Mouse (Mus musculus): ENCODE measurements around the gene Flnc. TPM values are rescaled to one million over a fixed set of nuclear protein-coding genes. Genes with fewer than 3 reads are reported as not detected.

Gene Flnc
- polyA plus RNA-seq, 1 experiment from 2014 or later = 17.9 TPM

- H3K27me3 ChIP-seq (ENCODE audit: control insufficient read depth, insufficient read depth, low read length) = no peaks in the 10 kb centered on the region
- whole genome bisulfite sequencing = 1% methylated on average over 46 of the region's 49 CpGs
- peak within 1 kb of the TSS; percentile 53; the same call in 1 of the 2 replicates for H3K27ac ChIP-seq (ENCODE audit: low read length)
- ATAC-seq (ENCODE audit: insufficient number of reproducible peaks, insufficient read depth, low FRiP score, low read depth) = peak; percentile 92
- H3K4me3 ChIP-seq (ENCODE audit: low read depth, low read length) = peak within 1 kb of the TSS; percentile 63
- H3K9ac ChIP-seq (replicated peaks; ENCODE audit: low read depth, low read length) = peak within 1 kb of the TSS; percentile 55
- peaks cover 10% of the 10 kb centered on the region for H3K4me1 ChIP-seq (ENCODE audit: control insufficient read depth, insufficient read depth, low read length)
- H3K9me3 ChIP-seq (ENCODE audit: control insufficient read depth, low read depth, low read length) = no peaks in the 10 kb centered on the region
- H3K36me3 ChIP-seq (ENCODE audit: control insufficient read depth, insufficient read depth, low read length) = no peaks in the 10 kb centered on the region
- peak within 1 kb of the TSS; percentile 89 for H3K4me2 ChIP-seq (replicated peaks; ENCODE audit: low read depth, low read length)
These were observed 36.9 kb upstream of the Flnc start, which contains the start of gene Ccdc136 for GRCm38 (mm10) chr6:29395910-29396713. Gene Ccdc136 (plus strand): TSS chr6:29396309.

GRCm38 (mm10) chr6:29396714-29397540 lies 36.1 kb upstream of the Flnc start:
- WGBS = 1% methylated on average over 24 of the region's 24 CpGs
- H3K27ac ChIP-seq (ENCODE audit: low read length) = peak overlapping the region; percentile 53; the same call in 1 of the 2 replicates
- H3K9ac ChIP-seq (replicated peaks; ENCODE audit: low read depth, low read length) = peak overlapping the region; percentile 55
- peak overlapping the region; percentile 63 for H3K4me3 ChIP-seq (ENCODE audit: low read depth, low read length)
- no peaks in the 10 kb centered on the region for H3K36me3 ChIP-seq (ENCODE audit: control insufficient read depth, insufficient read depth, low read length)
- H3K27me3 ChIP-seq (ENCODE audit: control insufficient read depth, insufficient read depth, low read length) = no peaks in the 10 kb centered on the region
- H3K9me3 ChIP-seq (ENCODE audit: control insufficient read depth, low read depth, low read length) = no peaks in the 10 kb centered on the region
- peaks cover 10% of the 10 kb centered on the region for H3K4me1 ChIP-seq (ENCODE audit: control insufficient read depth, insufficient read depth, low read length)
- peak overlapping the region; percentile 89 for H3K4me2 ChIP-seq (replicated peaks; ENCODE audit: low read depth, low read length)
- peak; percentile 77 for ATAC-seq (ENCODE audit: insufficient number of reproducible peaks, insufficient read depth, low FRiP score, low read depth)

- Histone ChIP-seq H3K27me3 (ENCODE audit: control insufficient read depth, insufficient read depth, low read length) (no peaks in the 10 kb centered on the region), H3K27ac (ENCODE audit: low read length) (no peak overlapping the region; the same call in 1 of the 2 replicates), H3K4me3 (ENCODE audit: low read depth, low read length) (peak overlapping the region; percentile 63), H3K4me1 (ENCODE audit: control insufficient read depth, insufficient read depth, low read length) (peaks cover 10% of the 10 kb centered on the region), H3K36me3 (ENCODE audit: control insufficient read depth, insufficient read depth, low read length) (no peaks in the 10 kb centered on the region), H3K9ac (replicated peaks; ENCODE audit: low read depth, low read length) (no peak overlapping the region), H3K4me2 (replicated peaks; ENCODE audit: low read depth, low read length) (peak overlapping the region; percentile 89), H3K9me3 (ENCODE audit: control insufficient read depth, low read depth, low read length) (no peaks in the 10 kb centered on the region)
- 11% methylated on average over 6 of the region's 6 CpGs for WGBS
- ATAC-seq (ENCODE audit: insufficient number of reproducible peaks, insufficient read depth, low FRiP score, low read depth) = no peak
These were observed 35.5 kb upstream of the Flnc start for GRCm38 (mm10) chr6:29397575-29397974.

- no peak for ATAC-seq (ENCODE audit: insufficient number of reproducible peaks, insufficient read depth, low FRiP score, low read depth)
These were observed 33.2 kb upstream of the Flnc start for GRCm38 (mm10) chr6:29399851-29400250.

GRCm38 (mm10) chr6:29402693-29403342 lies 30.2 kb upstream of the Flnc start:
- no peak overlapping the region; the same call in 1 of the 2 replicates for H3K4me3 ChIP-seq (ENCODE audit: low read depth, low read length)
- H3K27ac ChIP-seq (ENCODE audit: low read length) = no peak overlapping the region
- ATAC-seq (ENCODE audit: insufficient number of reproducible peaks, insufficient read depth, low FRiP score, low read depth) = 0 out of 2 replicates have a peak, but pooled peaks have one; percentile 23
- no peak overlapping the region; the same call in 1 of the 2 replicates for H3K4me2 ChIP-seq (replicated peaks; ENCODE audit: low read depth, low read length)
- no peaks in the 10 kb centered on the region for H3K9me3 ChIP-seq (ENCODE audit: control insufficient read depth, low read depth, low read length)
- no peak overlapping the region for H3K9ac ChIP-seq (replicated peaks; ENCODE audit: low read depth, low read length)
- no peaks in the 10 kb centered on the region for H3K4me1 ChIP-seq (ENCODE audit: control insufficient read depth, insufficient read depth, low read length)
- 9% methylated on average over 34 of the region's 34 CpGs for WGBS
- no peaks in the 10 kb centered on the region for H3K27me3 ChIP-seq (ENCODE audit: control insufficient read depth, insufficient read depth, low read length)
- H3K36me3 ChIP-seq (ENCODE audit: control insufficient read depth, insufficient read depth, low read length) = no peaks in the 10 kb centered on the region

More at GRCm38 (mm10) chr6:29399851-29400250, 33.2 kb upstream of the Flnc start:
- H3K9ac ChIP-seq (replicated peaks; ENCODE audit: low read depth, low read length) = no peak overlapping the region
- H3K27me3 ChIP-seq (ENCODE audit: control insufficient read depth, insufficient read depth, low read length) = no peaks in the 10 kb centered on the region
- H3K4me3 ChIP-seq (ENCODE audit: low read depth, low read length) = no peak overlapping the region
- WGBS = 83% methylated on average over 4 of the region's 4 CpGs
- H3K36me3 ChIP-seq (ENCODE audit: control insufficient read depth, insufficient read depth, low read length) = no peaks in the 10 kb centered on the region
- H3K4me2 ChIP-seq (replicated peaks; ENCODE audit: low read depth, low read length) = no peak overlapping the region
- no peak overlapping the region for H3K27ac ChIP-seq (ENCODE audit: low read length)
- no peaks in the 10 kb centered on the region for H3K9me3 ChIP-seq (ENCODE audit: control insufficient read depth, low read depth, low read length)
- peaks cover 10% of the 10 kb centered on the region for H3K4me1 ChIP-seq (ENCODE audit: control insufficient read depth, insufficient read depth, low read length)

- Histone ChIP-seq H3K9ac (replicated peaks; ENCODE audit: low read depth, low read length) (no peak overlapping the region), H3K4me2 (replicated peaks; ENCODE audit: low read depth, low read length) (no peak overlapping the region), H3K4me3 (ENCODE audit: low read depth, low read length) (no peak overlapping the region), H3K9me3 (ENCODE audit: control insufficient read depth, low read depth, low read length) (no peaks in the 10 kb centered on the region), H3K4me1 (ENCODE audit: control insufficient read depth, insufficient read depth, low read length) (no peaks in the 10 kb centered on the region), H3K27me3 (ENCODE audit: control insufficient read depth, insufficient read depth, low read length) (no peaks in the 10 kb centered on the region), H3K36me3 (ENCODE audit: control insufficient read depth, insufficient read depth, low read length) (peaks cover 5% of the 10 kb centered on the region; the same call in 1 of the 2 replicates), H3K27ac (ENCODE audit: low read length) (no peak overlapping the region)
- 79% methylated on average over 6 of the region's 6 CpGs for WGBS
- ATAC-seq (ENCODE audit: insufficient number of reproducible peaks, insufficient read depth, low FRiP score, low read depth) = no peak
These were observed 26.6 kb upstream of the Flnc start for GRCm38 (mm10) chr6:29406412-29406811.

- no peak overlapping the region for H3K4me2 ChIP-seq (replicated peaks; ENCODE audit: low read depth, low read length)
- no peaks in the 10 kb centered on the region for H3K4me1 ChIP-seq (ENCODE audit: control insufficient read depth, insufficient read depth, low read length)
- ATAC-seq (ENCODE audit: insufficient number of reproducible peaks, insufficient read depth, low FRiP score, low read depth) = no peak
- H3K4me3 ChIP-seq (ENCODE audit: low read depth, low read length) = no peak overlapping the region
- H3K27ac ChIP-seq (ENCODE audit: low read length) = no peak overlapping the region
- H3K9ac ChIP-seq (replicated peaks; ENCODE audit: low read depth, low read length) = no peak overlapping the region
- H3K36me3 ChIP-seq (ENCODE audit: control insufficient read depth, insufficient read depth, low read length) = peaks cover 8% of the 10 kb centered on the region; the same call in 1 of the 2 replicates
- WGBS = 78% methylated on average over 9 of the region's 9 CpGs
- H3K27me3 ChIP-seq (ENCODE audit: control insufficient read depth, insufficient read depth, low read length) = no peaks in the 10 kb centered on the region
- H3K9me3 ChIP-seq (ENCODE audit: control insufficient read depth, low read depth, low read length) = no peaks in the 10 kb centered on the region
These were observed 17.6 kb upstream of the Flnc start for GRCm38 (mm10) chr6:29415446-29415845.

- no peak overlapping the region for H3K4me3 ChIP-seq (ENCODE audit: low read depth, low read length)
- no peak for ATAC-seq (ENCODE audit: insufficient number of reproducible peaks, insufficient read depth, low FRiP score, low read depth)
- WGBS = 84% methylated on average over 2 of the region's 2 CpGs
These were observed 12.5 kb upstream of the Flnc start for GRCm38 (mm10) chr6:29420596-29420995.

More at GRCm38 (mm10) chr6:29420596-29420995, 12.5 kb upstream of the Flnc start:
- H3K9ac ChIP-seq (replicated peaks; ENCODE audit: low read depth, low read length) = no peak overlapping the region
- no peak overlapping the region for H3K4me2 ChIP-seq (replicated peaks; ENCODE audit: low read depth, low read length)
- H3K9me3 ChIP-seq (ENCODE audit: control insufficient read depth, low read depth, low read length) = no peaks in the 10 kb centered on the region
- H3K36me3 ChIP-seq (ENCODE audit: control insufficient read depth, insufficient read depth, low read length) = peaks cover 4% of the 10 kb centered on the region; the same call in 1 of the 2 replicates
- no peaks in the 10 kb centered on the region for H3K4me1 ChIP-seq (ENCODE audit: control insufficient read depth, insufficient read depth, low read length)
- H3K27me3 ChIP-seq (ENCODE audit: control insufficient read depth, insufficient read depth, low read length) = no peaks in the 10 kb centered on the region
- no peak overlapping the region for H3K27ac ChIP-seq (ENCODE audit: low read length)
